Mouse (Mus musculus) B cell, adult 62 days (primary cell): ENCODE data around the gene S1pr4. TPM values are rescaled to one million over a fixed set of nuclear protein-coding genes. Genes with fewer than 3 reads are reported as not detected.

ENCODE experiments used
- total RNA-seq: library from RNA; stranded (reverse); gene quantifications from 4 replicates; pipeline ENCODE4 v1.2.4, GENCODE M21; 2023

S1pr4 gene
- 48.2 to 59.1 TPM (median 54.6 TPM) in 4 replicates for total RNA-seq

GRCm38 (mm10) chr10:81500032-81500431 lies at the start of gene S1pr4:
S1pr4 (minus strand) TSS chr10:81500132.

GRCm38 (mm10) chr10:81545161-81545747 lies 45.3 kb upstream of the S1pr4 start, which contains the start of gene Gna11:
Gna11 (minus strand) TSS chr10:81545190.

GRCm38 (mm10) chr10:81524051-81524605 lies 24.2 kb upstream of the S1pr4 start, which contains the start of gene Gna15:
Gna15 (minus strand) TSS chr10:81524225.

GRCm38 (mm10) chr10:81496264-81496901 lies 3.5 kb downstream of the S1pr4 start, which contains the start of gene Ncln:
Ncln (minus strand) TSS chr10:81496392.

GRCm38 (mm10) chr10:81482533-81482889 lies 17.4 kb downstream of the S1pr4 start, which contains the start of gene Celf5:
Celf5 (minus strand) TSS chr10:81482709.

GRCm38 (mm10) chr10:81455181-81455895 lies 44.6 kb downstream of the S1pr4 start, which contains the start of gene Nfic:
Nfic (minus strand) TSS chr10:81455635.

Other genes with a start within 250 kb of the S1pr4 start
- 25.9 to 37.1 TPM (median 29.9 TPM) in 4 replicates for gene Matk, start 247.2 kb downstream of the S1pr4 start, total RNA-seq
- gene Mrpl54, start 233.2 kb downstream of the S1pr4 start, total RNA-seq: 120 to 145 TPM (median 129 TPM) in 4 replicates
- 22.1 to 30.5 TPM (median 26.9 TPM) in 4 replicates for gene Apba3, start 233.2 kb downstream of the S1pr4 start, total RNA-seq
- 11.7 to 14.1 TPM (median 12.2 TPM) in 4 replicates for gene Tjp3, start 208.6 kb downstream of the S1pr4 start, total RNA-seq
- gene Pip5k1c, start 207.2 kb downstream of the S1pr4 start, total RNA-seq: 147 to 164 TPM (median 158 TPM) in 4 replicates
- 45.5 to 50.8 TPM (median 48.1 TPM) in 4 replicates for gene Cactin, start 179.0 kb downstream of the S1pr4 start, total RNA-seq
- gene Tbxa2r, start 171.4 kb downstream of the S1pr4 start, total RNA-seq: 3.3 to 4.4 TPM (median 3.7 TPM) in 4 replicates
- 0.57 to 1.1 TPM (median 0.80 TPM) in 4 replicates for gene Gipc3, start 156.9 kb downstream of the S1pr4 start, total RNA-seq
- gene Hmg20b, start 149.7 kb downstream of the S1pr4 start, total RNA-seq: 71.5 to 76.8 TPM (median 75.7 TPM) in 4 replicates
- 8.7 to 13.6 TPM (median 9.9 TPM) in 4 replicates for gene Mfsd12, start 142.6 kb downstream of the S1pr4 start, total RNA-seq
- 5.0 to 8.0 TPM (median 6.8 TPM) in 4 replicates for gene 4930404N11Rik, start 134.3 kb downstream of the S1pr4 start, total RNA-seq
- gene Fzr1, start 121.6 kb downstream of the S1pr4 start, total RNA-seq: 41.9 to 52.4 TPM (median 51.6 TPM) in 4 replicates
- gene Dohh, start 115.7 kb downstream of the S1pr4 start, total RNA-seq: 37.0 to 49.1 TPM (median 44.0 TPM) in 4 replicates
- 1.4 to 3.0 TPM (median 2.2 TPM) in 4 replicates for gene Gm48551, start 115.7 kb downstream of the S1pr4 start, total RNA-seq
- gene Gm48552, start 111.1 kb downstream of the S1pr4 start, total RNA-seq: 2.3 to 8.8 TPM (median 6.4 TPM) in 4 replicates
- 4.3 to 8.4 TPM (median 7.4 TPM) in 4 replicates for gene Smim24, start 107.1 kb downstream of the S1pr4 start, total RNA-seq
- 18.3 to 24.4 TPM (median 19.5 TPM) in 4 replicates for gene Nfic, start 44.5 kb downstream of the S1pr4 start, total RNA-seq
- gene Celf5, start 17.4 kb downstream of the S1pr4 start, total RNA-seq: not detected in 4 replicates
- 99.6 to 113 TPM (median 106 TPM) in 4 replicates for gene Ncln, start 3.7 kb downstream of the S1pr4 start, total RNA-seq
- gene Gna15, start 24.1 kb upstream of the S1pr4 start, total RNA-seq: 5.1 to 6.6 TPM (median 5.9 TPM) in 4 replicates
- gene Gna11, start 45.1 kb upstream of the S1pr4 start, total RNA-seq: 24.1 to 34.4 TPM (median 29.1 TPM) in 4 replicates
- gene Aes, start 59.4 kb upstream of the S1pr4 start, total RNA-seq: 294 to 321 TPM (median 315 TPM) in 4 replicates
- gene Tle2, start 74.4 kb upstream of the S1pr4 start, total RNA-seq: 2.8 to 6.0 TPM (median 4.1 TPM) in 4 replicates
- 2.2 to 2.5 TPM in 2 of 4 replicates, not detected in the others for gene Tle6, start 100.9 kb upstream of the S1pr4 start, total RNA-seq
- 2.7 to 4.5 TPM (median 3.1 TPM) in 4 replicates for gene BC025920, start 106.1 kb upstream of the S1pr4 start, total RNA-seq
- gene Sirt6, start 127.7 kb upstream of the S1pr4 start, total RNA-seq: 18.6 to 23.1 TPM (median 19.3 TPM) in 4 replicates
- gene Ankrd24, start 128.4 kb upstream of the S1pr4 start, total RNA-seq: 1.1 to 3.1 TPM (median 1.5 TPM) in 4 replicates
- 1.2 to 2.7 TPM (median 2.2 TPM) in 4 replicates for gene Gm10778, start 148.9 kb upstream of the S1pr4 start, total RNA-seq
- gene Zfp433, start 204.7 kb upstream of the S1pr4 start, total RNA-seq: 4.7 to 10.9 TPM (median 7.2 TPM) in 4 replicates